Mouse (Mus musculus) WW6 (cell line): Measurements from ENCODE around the gene Hormad1.

Experiments
- DNase-seq: peaks from one replicate; pipeline ENCODE4 v3.0.0-alpha.2; 2013; ENCODE audit warnings: low read depth, low spot score

Hormad1 gene

DNA sequence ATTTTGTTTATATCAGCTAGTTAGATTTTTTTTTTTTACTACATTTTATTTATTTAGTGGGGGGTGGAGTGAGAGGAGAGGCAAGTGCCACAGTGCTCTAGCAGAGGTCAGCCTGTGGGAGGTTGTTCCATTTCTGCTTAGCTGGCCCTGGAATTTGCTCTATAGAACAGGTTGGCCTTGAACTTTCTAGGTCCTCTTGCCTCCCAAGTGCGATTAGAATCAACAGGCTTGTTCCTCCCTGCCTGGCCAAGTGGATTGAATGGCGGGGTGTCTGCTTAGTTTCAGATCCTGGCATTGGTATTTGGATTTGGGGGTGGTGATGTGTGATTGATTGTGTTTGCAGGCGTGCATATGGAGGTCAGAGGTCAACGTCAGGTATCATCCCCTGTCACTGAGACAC lies 76.6 kb downstream of the Hormad1 start:
- DNase-seq: no peak
